Mouse (Mus musculus) heart, embryonic 14.5 days (tissue): ENCODE results near the gene Sdhaf1. TPM values are rescaled to one million over a fixed set of nuclear protein-coding genes. Genes with fewer than 3 reads are reported as not detected.

ENCODE experiments used
- ATAC-seq: fragments of 200-750 bp; cut with Nextera tagmentation; 2 replicates; pipeline ENCODE4 v1.8.0; 2017; ENCODE audit warnings: low read depth, moderate TSS enrichment; ENCODE audit not compliant: insufficient number of reproducible peaks, insufficient read depth, low FRiP score
- H3K27ac ChIP-seq, 2 experiments: fragments of 200-500 bp in 1 of 2; fragments of 300-500 bp in 1 of 2; sonication (generic) in 1 of 2; replicated peaks in 1 of 2; 2 replicates each; pipeline ENCODE4 v1.5.1; 2012 to 2014; ENCODE audit warnings: low read depth in 2 of 2, low read length in 2 of 2, control low read depth in 1 of 2, mild to moderate bottlenecking in 1 of 2, mixed read lengths in 1 of 2; ENCODE audit not compliant: control insufficient read depth in 1 of 2, insufficient read depth in 1 of 2
- H3K27me3 ChIP-seq: fragments of 300-500 bp; sonication (generic); 2 replicates; pipeline ENCODE4 v1.6.1; 2014; ENCODE audit warnings: mild to moderate bottlenecking, low read length, control low read depth; ENCODE audit not compliant: control insufficient read depth, insufficient read depth
- H3K36me3 ChIP-seq: fragments of 300-500 bp; sonication (generic); 2 replicates; pipeline ENCODE4 v1.6.1; 2014; ENCODE audit warnings: mild to moderate bottlenecking, control low read depth, low read length, mixed read lengths; ENCODE audit not compliant: control insufficient read depth, insufficient read depth
- H3K4me1 ChIP-seq, 2 experiments: fragments of 200-500 bp in 1 of 2; fragments of 300-500 bp in 1 of 2; sonication (generic) in 1 of 2; 2 replicates each; pipeline ENCODE4 v1.6.1; 2012 to 2014; ENCODE audit warnings: low read length in 2 of 2, control low read depth in 1 of 2, mixed read lengths in 1 of 2; ENCODE audit not compliant: control insufficient read depth in 2 of 2, insufficient read depth in 2 of 2
- H3K4me2 ChIP-seq: fragments of 300-500 bp; sonication (generic); 2 replicates; pipeline ENCODE4 v1.6.1; 2014; ENCODE audit warnings: mild to moderate bottlenecking, low read length
- H3K4me3 ChIP-seq, 2 experiments: fragments of 200-500 bp in 1 of 2; fragments of 300-500 bp in 1 of 2; sonication (generic) in 1 of 2; 2 replicates each; pipeline ENCODE4 v1.5.1; 2012 to 2014; ENCODE audit warnings: low read length in 2 of 2, mild to moderate bottlenecking in 2 of 2, control low read depth in 1 of 2, low read depth in 1 of 2, moderate library complexity in 1 of 2; ENCODE audit not compliant: control insufficient read depth in 1 of 2, insufficient read depth in 1 of 2
- H3K9ac ChIP-seq: fragments of 300-500 bp; sonication (generic); 2 replicates; pipeline ENCODE4 v1.6.1; 2014; ENCODE audit warnings: mild to moderate bottlenecking, low read length
- H3K9me3 ChIP-seq: fragments of 300-500 bp; sonication (generic); 2 replicates; pipeline ENCODE4 v1.6.1; 2016; ENCODE audit warnings: low read length, control low read depth; ENCODE audit not compliant: control insufficient read depth
- WGBS: fragments of 180-500 bp; shearing (Covaris S2); extraction: QIAGEN DNeasy Blood & Tissue Kit; methylation state at CpG from one replicate; pipeline ENCODE4 v1.1.7; 2014; 5-methylcytosine and 5-hydroxymethylcytosine counted together
- polyA plus RNA-seq: library from polyadenylated mRNA; unstranded; fragments of >200 nt; fragmentation: Nextera tagmentation; extraction: Ambion mirVana; gene quantifications from 2 replicates; pipeline ENCODE4 v1.2.1, GENCODE M21; 2014

Gene Sdhaf1
- polyA plus RNA-seq, result 17.9 and 18.7 TPM in 2 replicates

DNA sequence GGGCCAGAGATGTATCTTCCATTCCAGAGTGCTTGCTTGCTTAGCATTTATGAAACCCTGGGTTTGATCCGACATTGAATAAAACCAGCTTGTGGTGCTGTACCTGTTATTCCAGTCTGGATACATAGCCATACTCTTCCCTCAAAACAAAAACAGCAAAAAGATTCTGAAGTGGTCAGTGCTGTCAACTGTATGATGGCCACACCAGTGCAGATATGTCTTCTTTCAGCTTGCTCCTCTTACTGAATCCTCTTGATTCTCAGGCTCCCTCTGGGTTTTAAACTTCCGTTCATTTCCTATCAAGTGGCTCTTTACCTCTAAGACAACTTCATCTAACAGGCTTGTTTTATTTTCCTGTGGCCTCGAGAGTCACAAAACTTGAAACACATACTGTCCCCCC is at the start of gene Sdhaf1:
Gene Sdhaf1 (minus strand): TSS at position 101 of the 400 bp plus-strand sequence.
- Histone ChIP-seq H3K4me1 (peaks cover 8 to 27% of the 10 kb centered on the region in 2 experiments), H3K27ac (peak within 1 kb of the TSS; percentile 86 to 92), H3K36me3 (no peaks in the 10 kb centered on the region), H3K27me3 (no peaks in the 10 kb centered on the region), H3K4me3 (peak within 1 kb of the TSS; percentile 39 to 80; a peak in 3 of 4 replicates), H3K9ac (peak within 1 kb of the TSS; percentile 72), H3K9me3 (no peaks in the 10 kb centered on the region), H3K4me2 (peak within 1 kb of the TSS; percentile 89)
- no peak for ATAC-seq
- 79% methylated on average over 3 of the region's 3 CpGs for WGBS

DNA sequence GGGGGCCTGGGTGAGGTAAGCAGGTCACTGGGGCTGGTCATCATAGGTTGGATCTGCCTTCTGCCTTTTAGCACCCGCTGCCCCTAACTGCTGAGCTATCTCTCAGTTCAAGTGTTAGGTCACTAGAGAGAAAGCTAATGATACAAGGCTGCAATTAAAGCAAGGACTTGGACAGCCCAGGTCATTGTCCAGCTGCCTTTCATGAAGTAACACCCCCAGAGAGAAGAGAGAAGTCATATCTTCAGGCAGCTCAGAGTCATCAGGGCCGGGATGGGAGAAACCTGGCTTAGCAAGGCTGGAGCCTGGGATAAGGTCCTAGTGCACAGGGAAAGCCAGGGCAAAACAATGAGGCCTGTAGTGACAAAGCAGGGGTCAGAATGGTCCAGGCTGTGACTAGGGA is 43.8 kb upstream of the Sdhaf1 start:
- Histone ChIP-seq H3K4me2 (no peak overlapping the region), H3K27me3 (peaks cover 18% of the 10 kb centered on the region), H3K27ac (no peak overlapping the region), H3K9ac (no peak overlapping the region), H3K36me3 (no peaks in the 10 kb centered on the region), H3K4me3 (no peak overlapping the region), H3K9me3 (no peaks in the 10 kb centered on the region), H3K4me1 (0 out of 4 replicates have a peak, but pooled peaks cover under 1 to 3% of the 10 kb centered on the region in 2 experiments)
- WGBS, result 57% methylated on average over 2 of the region's 2 CpGs
- no peak for ATAC-seq

DNA sequence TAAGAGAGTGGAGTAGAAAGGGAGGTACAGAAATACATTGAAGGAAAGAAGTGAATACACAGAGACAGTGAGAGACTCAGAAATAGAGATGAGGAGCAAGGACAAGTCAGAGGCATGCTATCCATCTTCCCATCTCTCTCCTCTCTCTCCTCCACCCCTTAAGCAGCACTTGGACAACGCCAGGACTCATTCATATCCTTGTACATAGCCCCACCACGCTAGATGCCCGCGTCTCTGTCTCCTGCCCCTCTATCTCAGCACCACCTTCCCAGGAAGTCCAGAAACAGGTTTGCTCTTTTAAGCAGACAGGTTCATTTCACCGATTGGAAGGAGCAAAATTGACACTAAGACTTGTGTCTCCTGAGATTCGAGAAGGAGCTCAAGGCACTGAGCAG is 39.6 kb upstream of the Sdhaf1 start:
- 57% methylated on average over 6 of the region's 6 CpGs for WGBS
- ATAC-seq, result no peak
- peaks cover 16% of the 10 kb centered on the region for H3K27me3 ChIP-seq

DNA sequence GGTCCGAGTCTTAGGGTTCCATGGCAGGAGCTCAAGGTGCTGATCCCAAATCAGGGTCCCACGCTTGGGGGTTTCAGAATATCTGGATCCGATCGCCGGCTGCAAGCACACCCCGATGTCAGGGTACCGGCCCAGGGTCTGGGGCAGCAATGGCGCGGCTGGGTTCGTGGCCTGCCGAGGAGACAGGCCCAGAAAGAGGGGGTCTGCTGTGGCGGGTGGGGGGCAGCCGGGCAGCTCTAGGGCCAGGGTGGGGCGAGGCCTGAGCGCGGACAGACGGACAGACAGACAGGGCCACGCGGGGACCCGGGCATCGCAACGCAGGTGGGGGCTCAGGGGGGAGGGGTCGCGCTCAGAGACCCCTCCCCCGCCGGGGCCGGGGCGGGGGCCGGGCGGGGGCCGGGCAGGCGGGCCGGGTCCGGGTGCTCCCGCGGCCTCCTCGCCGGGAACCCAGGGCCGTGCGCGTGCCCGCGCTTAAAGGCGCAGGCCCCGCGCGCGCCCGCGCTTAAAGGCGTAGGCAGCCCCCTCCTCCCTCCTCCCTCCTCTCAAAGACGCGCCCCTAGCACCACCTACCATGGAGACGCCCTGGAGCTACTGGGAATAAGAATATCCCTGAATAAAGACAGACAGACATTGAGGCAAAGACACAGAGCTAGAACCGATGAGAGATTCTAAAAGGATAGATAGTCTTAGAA is 39.1 kb upstream of the Sdhaf1 start, which contains the start of gene Lrfn3:
Gene Lrfn3 (minus strand): TSS at position 121 of the 692 bp plus-strand sequence.
- peaks cover 2 to 11% of the 10 kb centered on the region in 2 experiments; a peak in 2 of 4 replicates for H3K4me1 ChIP-seq
- H3K27me3 ChIP-seq, result peaks cover 16% of the 10 kb centered on the region
- no peaks in the 10 kb centered on the region for H3K36me3 ChIP-seq
- peak within 1 kb of the TSS; percentile 85 for H3K4me2 ChIP-seq
- H3K9me3 ChIP-seq, result no peaks in the 10 kb centered on the region
- peak; percentile 40; the same call in 1 of the 2 replicates for ATAC-seq
- H3K4me3 ChIP-seq, result peak within 1 kb of the TSS; percentile 49 to 66
- H3K9ac ChIP-seq, result peak within 1 kb of the TSS; percentile 82
- 2% methylated on average over 40 of the region's 55 CpGs for WGBS
- no peak within 1 kb of the TSS for H3K27ac ChIP-seq

More for the DNA sequence above, 39.6 kb upstream of the Sdhaf1 start:
- Histone ChIP-seq H3K36me3 (no peaks in the 10 kb centered on the region), H3K4me2 (peak overlapping the region; percentile 85), H3K9me3 (no peaks in the 10 kb centered on the region), H3K4me3 (peak overlapping the region; percentile 49 to 66; a peak in 3 of 4 replicates), H3K9ac (peak overlapping the region; percentile 82), H3K4me1 (peaks cover 2 to 11% of the 10 kb centered on the region in 2 experiments; a peak in 2 of 4 replicates), H3K27ac (no peak overlapping the region)

GRCm38 (mm10) chr7:30360028-30360427 is 36.3 kb upstream of the Sdhaf1 start:
- Histone ChIP-seq H3K27me3 (peaks cover 12% of the 10 kb centered on the region), H3K4me1 (peaks cover 2 to 11% of the 10 kb centered on the region in 2 experiments; a peak in 2 of 4 replicates), H3K4me3 (no peak overlapping the region), H3K27ac (no peak overlapping the region), H3K9ac (no peak overlapping the region), H3K9me3 (no peaks in the 10 kb centered on the region), H3K4me2 (no peak overlapping the region), H3K36me3 (no peaks in the 10 kb centered on the region)
- ATAC-seq, result no peak
- WGBS, result 80% methylated on average over 17 of the region's 17 CpGs

DNA sequence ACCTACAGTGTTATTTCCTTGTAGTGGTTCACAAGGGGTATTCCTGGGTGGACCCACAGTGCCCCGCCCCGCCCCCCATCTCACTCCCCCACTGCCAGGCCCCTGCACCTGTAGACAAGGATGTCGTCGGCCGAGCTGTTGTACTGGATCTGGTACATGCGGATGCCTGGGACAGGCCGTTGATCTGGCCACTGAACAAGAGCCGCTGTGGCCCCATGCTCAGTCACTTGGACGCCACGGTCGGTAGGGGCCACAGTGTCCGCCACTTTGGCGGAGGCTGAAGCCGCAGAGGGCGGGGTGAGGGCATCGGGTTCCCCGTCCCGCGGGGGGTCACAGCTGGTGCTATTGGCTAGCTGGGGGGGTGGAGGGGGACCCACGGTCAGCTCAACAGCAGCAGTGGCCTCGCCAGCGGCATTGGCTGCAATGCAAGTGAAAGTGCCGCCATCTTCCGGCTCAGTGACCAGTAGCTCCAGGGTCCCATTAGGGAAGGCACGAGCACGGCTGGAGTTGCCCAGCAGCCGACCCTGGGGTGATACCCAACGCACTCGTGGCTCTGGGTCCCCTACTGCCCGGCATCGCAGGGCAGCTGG is 35.7 kb upstream of the Sdhaf1 start:
- Histone ChIP-seq H3K9me3 (no peaks in the 10 kb centered on the region), H3K4me1 (peaks cover 2 to 11% of the 10 kb centered on the region in 2 experiments; a peak in 2 of 4 replicates), H3K27me3 (peaks cover 7% of the 10 kb centered on the region), H3K4me3 (no peak overlapping the region), H3K9ac (no peak overlapping the region), H3K4me2 (no peak overlapping the region), H3K36me3 (no peaks in the 10 kb centered on the region), H3K27ac (no peak overlapping the region)
- 76% methylated on average over 31 of the region's 31 CpGs for WGBS
- ATAC-seq, result no peak

DNA sequence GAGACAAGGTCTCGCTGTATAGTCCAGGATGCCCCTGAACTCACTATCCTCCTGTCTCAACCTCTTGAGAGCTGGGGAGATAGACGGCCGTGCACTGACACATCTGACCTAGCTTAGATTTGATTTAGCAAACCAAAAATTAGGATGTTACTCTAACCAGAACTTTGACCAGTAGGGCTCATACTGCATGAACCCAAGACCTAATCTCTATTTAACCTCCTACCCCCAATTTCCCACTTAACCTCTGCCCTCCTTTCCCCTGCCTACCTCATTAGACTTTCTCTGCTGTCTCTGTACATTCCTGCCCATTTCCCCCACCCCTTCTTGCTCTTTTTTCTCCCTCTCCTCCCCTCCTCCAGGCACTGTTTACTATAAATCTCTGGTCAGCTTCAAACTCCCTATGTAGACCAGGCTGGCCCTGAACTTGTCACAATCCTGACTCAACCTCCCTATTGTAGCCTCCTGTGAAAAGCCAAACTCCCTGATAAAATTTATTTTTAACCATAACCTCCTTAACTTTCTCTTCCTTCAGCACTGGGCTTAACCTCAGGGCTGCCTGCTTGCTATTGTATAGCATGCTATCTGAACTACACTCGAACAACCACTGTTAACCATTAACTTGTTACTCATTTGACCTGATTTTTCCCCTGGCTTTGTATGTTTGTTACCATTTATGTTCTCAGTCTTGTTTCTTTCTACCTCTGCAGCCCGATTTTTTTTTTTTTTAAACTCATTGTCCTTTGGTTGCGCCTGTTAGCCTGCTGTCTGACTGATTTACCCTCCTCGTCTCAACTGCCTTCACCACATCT is 34.9 kb upstream of the Sdhaf1 start:
- no peak overlapping the region for H3K27ac ChIP-seq
- H3K4me3 ChIP-seq, result no peak overlapping the region
- no peak overlapping the region for H3K4me2 ChIP-seq
- H3K4me1 ChIP-seq, result peaks cover 3 to 11% of the 10 kb centered on the region in 2 experiments; a peak in 3 of 4 replicates
- H3K27me3 ChIP-seq, result no peaks in the 10 kb centered on the region
- no peaks in the 10 kb centered on the region for H3K36me3 ChIP-seq
- ATAC-seq, result no peak
- WGBS, result 69% methylated on average over 7 of the region's 7 CpGs
- H3K9ac ChIP-seq, result no peak overlapping the region
- H3K9me3 ChIP-seq, result no peaks in the 10 kb centered on the region
